In the genomic region with DNA sequence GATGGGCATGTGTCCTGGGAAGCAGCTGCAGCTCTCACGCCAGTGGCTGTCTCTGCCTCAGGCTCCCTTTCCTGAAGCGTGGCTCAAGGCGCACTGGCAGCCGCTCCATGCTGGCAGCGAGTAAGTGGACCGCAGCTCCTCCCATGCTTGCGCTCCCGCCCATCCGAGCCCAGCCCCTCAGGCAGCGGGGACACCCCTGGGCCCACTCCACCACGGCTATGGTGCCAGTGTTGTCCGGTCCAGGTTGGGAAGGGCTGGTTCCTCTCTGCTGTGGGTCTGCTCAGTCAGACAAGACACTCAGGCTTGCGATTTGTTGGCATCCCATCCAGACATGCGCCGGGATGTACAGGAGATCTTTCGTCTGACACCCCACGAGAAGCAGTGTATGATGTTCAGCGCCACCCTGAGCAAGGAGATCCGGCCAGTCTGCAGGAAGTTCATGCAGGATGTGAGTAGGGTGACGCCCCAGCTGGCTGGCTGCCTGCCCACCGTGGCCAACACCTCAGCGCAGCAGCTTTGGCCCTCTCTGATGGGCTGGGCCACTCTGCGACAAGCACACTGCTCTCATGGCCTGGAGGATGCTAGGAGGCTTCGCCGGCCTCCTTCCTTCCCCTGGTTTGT, we compare ENCODE assay signal across 13 mouse cellular contexts. TPM values are rescaled to one million over a fixed set of nuclear protein-coding genes. Genes with fewer than 3 reads are reported as not detected.
DNase-seq lines count a peak whose midpoint lies in the region; ATAC-seq and TF ChIP-seq lines count a peak whose summit lies in the region.
"Had no signal": no experiment of that assay in that cellular context is flagged by ENCODE, and none has a peak within 500 bp of the region (broad histone marks: within the 10 kb centered on the region; RNA-seq: fewer than 3 reads in every experiment).

No protein-coding gene starts in this region.

- H3K36me3 ChIP-seq in spleen, adult 2 months (ENCODE audit: control insufficient read depth, insufficient read depth, low read length): peaks cover 56% of the 10 kb centered on the region
- H3K36me3 ChIP-seq in heart, embryonic 15.5 days: peaks cover 65% of the 10 kb centered on the region
- H3K36me3 ChIP-seq in liver, embryonic 11.5 days (ENCODE audit: control insufficient read depth, insufficient read depth, low read length): peaks cover 54% of the 10 kb centered on the region
- peaks cover 77% of the 10 kb centered on the region for H3K36me3 ChIP-seq in hindbrain, embryonic 10.5 days

- 0 out of 2 replicates have a peak, but pooled peaks have one; percentile 14 for ATAC-seq in heart, embryonic 15.5 days (replicated peaks; ENCODE audit: insufficient number of reproducible peaks, insufficient read depth, low FRiP score, low read depth)
- ATAC-seq in liver, embryonic 11.5 days (replicated peaks; ENCODE audit: low FRiP score): no peak
- ATAC-seq: forebrain, embryonic 14.5 days; Patski had no signal

- no peak overlapping the region for H3K4me2 ChIP-seq in heart, embryonic 15.5 days
- H3K4me2 ChIP-seq in liver, embryonic 11.5 days: no peak overlapping the region
- H3K4me2 ChIP-seq: neural tube, embryonic 13.5 days; stomach, embryonic 15.5 days had no signal

- no peaks in the 10 kb centered on the region for H3K27me3 ChIP-seq in spleen, adult 2 months (ENCODE audit: control insufficient read depth, insufficient read depth, low read length)
- H3K27me3 ChIP-seq in heart, embryonic 15.5 days: no peaks in the 10 kb centered on the region
- H3K27me3 ChIP-seq in liver, embryonic 11.5 days (replicated peaks; ENCODE audit: control insufficient read depth, insufficient read depth, low read length): no peaks in the 10 kb centered on the region
- H3K27me3 ChIP-seq in hindbrain, embryonic 10.5 days (ENCODE audit: insufficient read depth, poor library complexity, severe bottlenecking): no peaks in the 10 kb centered on the region
- H3K27me3 ChIP-seq: neural tube, embryonic 13.5 days; Patski; stomach, embryonic 15.5 days had no signal

- no peak for TF ChIP-seq CTCF in spleen, adult 2 months (IDR thresholded peaks at IDR 0.05; ENCODE audit: extremely low read depth, insufficient read depth, insufficient read length, insufficient replicate concordance)
- TF ChIP-seq CTCF in lung, adult 2 months (IDR thresholded peaks at IDR 0.05; ENCODE audit: insufficient read depth, low read length): no peak

- H3K4me1 ChIP-seq in spleen, adult 2 months (ENCODE audit: control insufficient read depth, insufficient read depth, insufficient read length): no peaks in the 10 kb centered on the region; the same call in none of the 2 replicates
- H3K4me1 ChIP-seq in heart, embryonic 15.5 days (replicated peaks): peaks cover 13% of the 10 kb centered on the region
- H3K4me1 ChIP-seq in lung, adult 2 months (ENCODE audit: control insufficient read depth, insufficient read depth, low read length): peaks cover 9% of the 10 kb centered on the region
- peaks cover 7% of the 10 kb centered on the region for H3K4me1 ChIP-seq in liver, embryonic 11.5 days (replicated peaks; ENCODE audit: control insufficient read depth, insufficient read depth, low read length)
- H3K4me1 ChIP-seq in hindbrain, embryonic 10.5 days (replicated peaks): peaks cover 10% of the 10 kb centered on the region

- no peak for TF ChIP-seq POLR2A in spleen, adult 2 months (IDR thresholded peaks at IDR 0.05; ENCODE audit: low read depth, low read length)
- TF ChIP-seq POLR2A in lung, adult 2 months (IDR thresholded peaks at IDR 0.05; ENCODE audit: borderline replicate concordance, extremely low read depth, low read depth, low read length): peak; percentile 55; the same call in 1 of the 2 replicates

- DNase-seq in spleen, adult 2 months (ENCODE audit: low read depth in 1 of 2, low spot score in 2 of 2): no peak
- DNase-seq in spleen, postnatal 14 days (ENCODE audit: low spot score in 2 of 2): no peak
- peak; percentile 61 for DNase-seq in lung, adult 2 months
- DNase-seq in liver, embryonic 11.5 days (ENCODE audit: low spot score): no peak
- no peak for DNase-seq in hindbrain, embryonic 10.5 days (ENCODE audit: low spot score)
- DNase-seq in cerebellum, postnatal 14 days: no peak
- DNase-seq in ovary, postnatal 36 days (ENCODE audit: low spot score): no peak

- peak overlapping the region; percentile 4; the same call in 1 of the 2 replicates for H3K27ac ChIP-seq in spleen, adult 2 months (ENCODE audit: insufficient read depth, low read length)
- no peak overlapping the region for H3K27ac ChIP-seq in heart, embryonic 15.5 days
- H3K27ac ChIP-seq in liver, embryonic 11.5 days (ENCODE audit: low read depth, low read length): no peak overlapping the region
- H3K27ac ChIP-seq in hindbrain, embryonic 10.5 days: no peak overlapping the region
- H3K27ac ChIP-seq: liver, embryonic 14.5 days; neural tube, embryonic 13.5 days; stomach, embryonic 15.5 days had no signal

- 79% methylated on average over 25 of the region's 25 CpGs for WGBS in spleen, adult 2 months
- 78% methylated on average over 25 of the region's 25 CpGs for WGBS in heart, embryonic 15.5 days
- 51% methylated on average over 25 of the region's 25 CpGs for WGBS in lung, adult 2 months
- 91% methylated on average over 25 of the region's 25 CpGs for WGBS in liver, embryonic 11.5 days
- WGBS in hindbrain, embryonic 10.5 days: 94% methylated on average over 25 of the region's 25 CpGs

- no peaks in the 10 kb centered on the region for H3K9me3 ChIP-seq in heart, embryonic 15.5 days (replicated peaks)
- no peaks in the 10 kb centered on the region for H3K9me3 ChIP-seq in liver, embryonic 11.5 days (ENCODE audit: control insufficient read depth, low read length)
- no peaks in the 10 kb centered on the region for H3K9me3 ChIP-seq in hindbrain, embryonic 10.5 days
- H3K9me3 ChIP-seq: neural tube, embryonic 13.5 days; stomach, embryonic 15.5 days had no signal

- no peak overlapping the region for H3K4me3 ChIP-seq in spleen, adult 2 months (ENCODE audit: extremely low read depth, insufficient read depth, insufficient read length)
- H3K4me3 ChIP-seq in heart, embryonic 15.5 days: no peak overlapping the region
- no peak overlapping the region for H3K4me3 ChIP-seq in lung, adult 2 months (replicated peaks; ENCODE audit: extremely low read depth, low read depth, low read length)
- no peak overlapping the region for H3K4me3 ChIP-seq in liver, embryonic 11.5 days (ENCODE audit: low read depth, low read length)
- no peak overlapping the region for H3K4me3 ChIP-seq in hindbrain, embryonic 10.5 days
- H3K4me3 ChIP-seq: neural tube, embryonic 13.5 days; stomach, embryonic 15.5 days had no signal

- no peak overlapping the region for H3K9ac ChIP-seq in heart, embryonic 15.5 days
- no peak overlapping the region for H3K9ac ChIP-seq in liver, embryonic 11.5 days (ENCODE audit: low read depth, low read length)
- H3K9ac ChIP-seq: liver, embryonic 14.5 days; neural tube, embryonic 13.5 days; stomach, embryonic 15.5 days had no signal

RNA-seq across cellular contexts. Expression of gene Ddx39, which starts 6.5 kb away (rescaled TPM):
- 52.9 TPM in 2 replicates for polyA plus RNA-seq in spleen, adult 2 months (2012; rRNA removed)
- 107 and 135 TPM in 2 replicates for polyA plus RNA-seq in heart, embryonic 15.5 days (2015; fragmentation: Nextera tagmentation; extraction: Ambion mirVana)
- 18.4 and 24.0 TPM in 2 replicates for polyA plus RNA-seq in lung, adult 2 months (2012; rRNA removed)
- polyA plus RNA-seq in liver, embryonic 11.5 days (2014; fragmentation: Nextera tagmentation; extraction: Ambion mirVana): 375 and 420 TPM in 2 replicates
- polyA plus RNA-seq in hindbrain, embryonic 10.5 days (2016; fragmentation: Nextera tagmentation; extraction: Ambion mirVana): 253 and 322 TPM in 2 replicates

RNA-seq across cellular contexts. Expression of gene Adgre5, which starts 19.6 kb away (rescaled TPM):
- 232 and 275 TPM in 2 replicates for polyA plus RNA-seq in spleen, adult 2 months (2012; rRNA removed)
- polyA plus RNA-seq in heart, embryonic 15.5 days (2015; fragmentation: Nextera tagmentation; extraction: Ambion mirVana): 31.2 and 38.7 TPM in 2 replicates
- 557 and 634 TPM in 2 replicates for polyA plus RNA-seq in lung, adult 2 months (2012; rRNA removed)
- 16.8 and 17.2 TPM in 2 replicates for polyA plus RNA-seq in liver, embryonic 11.5 days (2014; fragmentation: Nextera tagmentation; extraction: Ambion mirVana)
- 6.9 and 9.3 TPM in 2 replicates for polyA plus RNA-seq in hindbrain, embryonic 10.5 days (2016; fragmentation: Nextera tagmentation; extraction: Ambion mirVana)

RNA-seq across cellular contexts. Expression of gene Pkn1, which starts 22.5 kb away (rescaled TPM):
- 165 and 208 TPM in 2 replicates for polyA plus RNA-seq in spleen, adult 2 months (2012; rRNA removed)
- 15.4 and 22.1 TPM in 2 replicates for polyA plus RNA-seq in heart, embryonic 15.5 days (2015; fragmentation: Nextera tagmentation; extraction: Ambion mirVana)
- polyA plus RNA-seq in lung, adult 2 months (2012; rRNA removed): 148 and 168 TPM in 2 replicates
- 23.3 and 24.3 TPM in 2 replicates for polyA plus RNA-seq in liver, embryonic 11.5 days (2014; fragmentation: Nextera tagmentation; extraction: Ambion mirVana)
- polyA plus RNA-seq in hindbrain, embryonic 10.5 days (2016; fragmentation: Nextera tagmentation; extraction: Ambion mirVana): 28.2 and 29.9 TPM in 2 replicates

RNA-seq across cellular contexts. Expression of gene Ptger1, which starts 55.0 kb away (rescaled TPM):
- 2.3 TPM in 2 replicates for polyA plus RNA-seq in spleen, adult 2 months (2012; rRNA removed)
- 0.45 and 0.84 TPM in 2 replicates for polyA plus RNA-seq in heart, embryonic 15.5 days (2015; fragmentation: Nextera tagmentation; extraction: Ambion mirVana)
- polyA plus RNA-seq in lung, adult 2 months (2012; rRNA removed): 6.8 and 7.8 TPM in 2 replicates
- polyA plus RNA-seq in liver, embryonic 11.5 days (2014; fragmentation: Nextera tagmentation; extraction: Ambion mirVana): 0.49 and 0.53 TPM in 2 replicates
- polyA plus RNA-seq in hindbrain, embryonic 10.5 days (2016; fragmentation: Nextera tagmentation; extraction: Ambion mirVana): 0.58 and 0.62 TPM in 2 replicates
